Mouse (Mus musculus) MEL (cell line): ENCODE measurements around the gene Bach2. TPM values are rescaled to one million over a fixed set of nuclear protein-coding genes. Genes with fewer than 3 reads are reported as not detected.

ENCODE experiments used
- DNase-seq: peaks from one replicate; pipeline ENCODE4 v3.0.0; 2011; ENCODE audit warnings: low read depth, low spot score
- H3K27ac ChIP-seq: 2 replicates; pipeline ENCODE4 v1.5.1; 2012; ENCODE audit warnings: low read depth, mild to moderate bottlenecking, control low read depth, low read length, moderate library complexity; ENCODE audit not compliant: control insufficient read depth
- H3K27me3 ChIP-seq, 2 experiments: fragments of 150-350 bp in 1 of 2; sonication (generic) in 1 of 2; 2 replicates each; pipeline ENCODE4 v1.6.1; 2012; ENCODE audit warnings: low read length in 2 of 2, mild to moderate bottlenecking in 2 of 2, improper control_type of control experiment in 1 of 2, moderate library complexity in 1 of 2; ENCODE audit not compliant: insufficient read depth in 2 of 2, control insufficient read depth in 1 of 2
- H3K36me3 ChIP-seq, 2 experiments: 2 replicates each; pipeline ENCODE4 v1.6.1; 2012 to 2014; ENCODE audit warnings: low read length in 2 of 2, improper control_type of control experiment in 1 of 2, inconsistent platforms in 1 of 2, mild to moderate bottlenecking in 1 of 2; ENCODE audit not compliant: insufficient read depth in 2 of 2, control insufficient read depth in 1 of 2
- H3K4me1 ChIP-seq, 2 experiments: fragments of 150-350 bp in 1 of 2; sonication (generic) in 1 of 2; 2 replicates each; pipeline ENCODE4 v1.6.1; 2012; ENCODE audit warnings: low read length in 2 of 2, improper control_type of control experiment in 1 of 2, mild to moderate bottlenecking in 1 of 2; ENCODE audit not compliant: insufficient read depth in 2 of 2, control insufficient read depth in 1 of 2
- H3K4me3 ChIP-seq, 2 experiments: fragments of 150-350 bp in 1 of 2; sonication (generic) in 1 of 2; 2 replicates each; pipeline ENCODE4 v1.5.1; 2012; ENCODE audit warnings: low read depth in 2 of 2, low read length in 2 of 2, mild to moderate bottlenecking in 2 of 2, moderate library complexity in 2 of 2, control low read depth in 1 of 2, improper control_type of control experiment in 1 of 2; ENCODE audit not compliant: control insufficient read depth in 1 of 2, insufficient read depth in 1 of 2
- H3K79me2 ChIP-seq: 2 replicates; pipeline ENCODE4 v1.6.1; 2012; ENCODE audit warnings: mild to moderate bottlenecking, low read length, moderate library complexity; ENCODE audit not compliant: control insufficient read depth, poor library complexity, insufficient read depth
- H3K9ac ChIP-seq: 2 replicates; pipeline ENCODE4 v1.6.1; 2012; ENCODE audit warnings: low read depth, mild to moderate bottlenecking, control low read depth, low read length, moderate library complexity; ENCODE audit not compliant: control insufficient read depth, poor library complexity, severe bottlenecking
- H3K9me3 ChIP-seq: fragments of 150-350 bp; sonication (generic); replicated peaks from 2 replicates; pipeline ENCODE4 v1.6.1; 2012; ENCODE audit warnings: mild to moderate bottlenecking, low read length, improper control_type of control experiment, moderate library complexity; ENCODE audit not compliant: insufficient read depth
- BHLHE40 ChIP-seq: IDR thresholded peaks from 2 replicates; pipeline ENCODE4 v1.6.1; 2012; ENCODE audit warnings: low read depth, mild to moderate bottlenecking, inconsistent platforms, low read length, improper control_type of control experiment, borderline replicate concordance
- CHD1 ChIP-seq: IDR thresholded peaks from 2 replicates; pipeline ENCODE4 v1.6.1; 2012; ENCODE audit warnings: low read depth, mild to moderate bottlenecking, inconsistent platforms, low read length, improper control_type of control experiment
- CTCF ChIP-seq, 3 experiments: IDR thresholded peaks in 2 of 3; conservative IDR thresholded peaks in 1 of 3; 2 replicates each; pipeline ENCODE4 v1.5.1; 2011 to 2012; ENCODE audit warnings: low read length in 3 of 3, low read depth in 2 of 3, mild to moderate bottlenecking in 2 of 3, improper control_type of control experiment in 1 of 3, inconsistent platforms in 1 of 3, mixed read lengths in 1 of 3, moderate library complexity in 1 of 3; ENCODE audit not compliant: control insufficient read depth in 1 of 3, insufficient read depth in 1 of 3, poor library complexity in 1 of 3, severe bottlenecking in 1 of 3
- ELF1 ChIP-seq: IDR thresholded peaks from 2 replicates; pipeline ENCODE4 v1.6.1; 2014; ENCODE audit warnings: low read depth, mild to moderate bottlenecking, inconsistent platforms, low read length, improper control_type of control experiment, moderate library complexity
- EP300 ChIP-seq, 2 experiments: IDR thresholded peaks; 2 replicates each; pipeline ENCODE4 v1.6.1; 2011; ENCODE audit warnings: improper control_type of control experiment in 2 of 2, low read length in 2 of 2, low read depth in 1 of 2, mild to moderate bottlenecking in 1 of 2
- ETS1 ChIP-seq: IDR thresholded peaks from 2 replicates; pipeline ENCODE4 v1.6.1; 2012; ENCODE audit warnings: low read depth, mild to moderate bottlenecking, inconsistent platforms, low read length, improper control_type of control experiment, moderate library complexity
- GATA1 ChIP-seq: IDR thresholded peaks from 2 replicates; pipeline ENCODE4 v1.6.1; 2011; ENCODE audit warnings: low read depth, low read length, improper control_type of control experiment
- HCFC1 ChIP-seq: IDR thresholded peaks from 2 replicates; pipeline ENCODE4 v1.6.1; 2012; ENCODE audit warnings: low read depth, mild to moderate bottlenecking, inconsistent platforms, low read length, improper control_type of control experiment, moderate library complexity
- JUND ChIP-seq: IDR thresholded peaks from 2 replicates; pipeline ENCODE4 v1.6.1; 2011; ENCODE audit warnings: low read depth, mild to moderate bottlenecking, improper control_type of control experiment, low read length
- KAT2A ChIP-seq: conservative IDR thresholded peaks from 2 replicates; pipeline ENCODE4 v1.6.1; 2012; ENCODE audit warnings: low read depth, low read length, improper control_type of control experiment, inconsistent platforms
- MEF2A ChIP-seq: IDR thresholded peaks from 2 replicates; pipeline ENCODE4 v1.6.1; 2014; ENCODE audit warnings: low read depth, mild to moderate bottlenecking, inconsistent platforms, low read length, improper control_type of control experiment; ENCODE audit not compliant: poor library complexity, insufficient replicate concordance, severe bottlenecking; ENCODE audit errors: extremely low read depth
- MXI1 ChIP-seq: IDR thresholded peaks from 2 replicates; pipeline ENCODE4 v1.6.1; 2011; ENCODE audit warnings: mild to moderate bottlenecking, low read depth, low read length, improper control_type of control experiment
- MYB ChIP-seq: IDR thresholded peaks from 2 replicates; pipeline ENCODE4 v1.6.1; 2011; ENCODE audit warnings: mild to moderate bottlenecking, low read depth, low read length, improper control_type of control experiment
- NELFE ChIP-seq: IDR thresholded peaks from 2 replicates; pipeline ENCODE4 v1.6.1; 2011; ENCODE audit warnings: low read depth, low read length, improper control_type of control experiment
- POLR2AphosphoS2 ChIP-seq: IDR thresholded peaks from 2 replicates; pipeline ENCODE4 v1.6.1; 2011; ENCODE audit warnings: low read length, improper control_type of control experiment
- POLR2AphosphoS5 ChIP-seq: IDR thresholded peaks from 2 replicates; pipeline ENCODE4 v1.6.1; 2012; ENCODE audit warnings: low read depth, borderline replicate concordance, mild to moderate bottlenecking, inconsistent platforms, low read length, moderate library complexity, mixed read lengths
- RCOR1 ChIP-seq: IDR thresholded peaks from 2 replicates; pipeline ENCODE4 v1.6.1; 2012; ENCODE audit warnings: low read depth, mild to moderate bottlenecking, inconsistent platforms, low read length, improper control_type of control experiment
- SIN3A ChIP-seq: IDR thresholded peaks from 2 replicates; pipeline ENCODE4 v1.6.1; 2012; ENCODE audit warnings: low read length, improper control_type of control experiment, inconsistent platforms
- SMC3 ChIP-seq: IDR thresholded peaks from 2 replicates; pipeline ENCODE4 v1.6.1; 2011; ENCODE audit warnings: low read depth, low read length, improper control_type of control experiment
- TCF12 ChIP-seq: IDR thresholded peaks from 2 replicates; pipeline ENCODE4 v1.6.1; 2014; ENCODE audit warnings: low read depth, mild to moderate bottlenecking, inconsistent platforms, low read length, improper control_type of control experiment, moderate library complexity
- UBTF ChIP-seq: IDR thresholded peaks from 2 replicates; pipeline ENCODE4 v1.6.1; 2012; ENCODE audit warnings: low read depth, mild to moderate bottlenecking, inconsistent platforms, low read length, improper control_type of control experiment, moderate library complexity, borderline replicate concordance; ENCODE audit not compliant: insufficient read depth
- USF1 ChIP-seq: IDR thresholded peaks from 2 replicates; pipeline ENCODE4 v1.6.1; 2014; ENCODE audit warnings: low read depth, mild to moderate bottlenecking, inconsistent platforms, low read length, improper control_type of control experiment, moderate library complexity
- ZKSCAN1 ChIP-seq: IDR thresholded peaks from 2 replicates; pipeline ENCODE4 v1.6.1; 2012; ENCODE audit warnings: low read depth, mild to moderate bottlenecking, inconsistent platforms, low read length, improper control_type of control experiment, moderate library complexity
- ZMIZ1 ChIP-seq: IDR thresholded peaks from 2 replicates; pipeline ENCODE4 v1.6.1; 2012; ENCODE audit warnings: low read depth, mild to moderate bottlenecking, inconsistent platforms, low read length, improper control_type of control experiment, moderate library complexity
- polyA plus RNA-seq, 2 experiments: library from polyadenylated mRNA; stranded (reverse) in 1 of 2; unstranded in 1 of 2; fragments of >175 nt in 1 of 2; fragments of >200 nt in 1 of 2; gene quantifications; 2 replicates each; pipeline versions ENCODE4 v1.2.1 to v1.2.4; 2012; ENCODE audit warnings: low replicate concordance in 2 of 2, low read depth in 1 of 2; ENCODE audit not compliant: insufficient read length in 2 of 2, insufficient read depth in 1 of 2, missing spikeins in 1 of 2
- total RNA-seq: library from RNA; depleted of rRNA; stranded (reverse); fragments of 300-350 nt; gene quantifications from 2 replicates; pipeline ENCODE4 v1.2.3, GENCODE M21; 2012; rRNA removed

The Bach2 gene
- total RNA-seq (not detected in 2 replicates), polyA plus RNA-seq (under 1 TPM in 1 of 2 experiments, not detected in 1; 0.04 TPM)

DNA sequence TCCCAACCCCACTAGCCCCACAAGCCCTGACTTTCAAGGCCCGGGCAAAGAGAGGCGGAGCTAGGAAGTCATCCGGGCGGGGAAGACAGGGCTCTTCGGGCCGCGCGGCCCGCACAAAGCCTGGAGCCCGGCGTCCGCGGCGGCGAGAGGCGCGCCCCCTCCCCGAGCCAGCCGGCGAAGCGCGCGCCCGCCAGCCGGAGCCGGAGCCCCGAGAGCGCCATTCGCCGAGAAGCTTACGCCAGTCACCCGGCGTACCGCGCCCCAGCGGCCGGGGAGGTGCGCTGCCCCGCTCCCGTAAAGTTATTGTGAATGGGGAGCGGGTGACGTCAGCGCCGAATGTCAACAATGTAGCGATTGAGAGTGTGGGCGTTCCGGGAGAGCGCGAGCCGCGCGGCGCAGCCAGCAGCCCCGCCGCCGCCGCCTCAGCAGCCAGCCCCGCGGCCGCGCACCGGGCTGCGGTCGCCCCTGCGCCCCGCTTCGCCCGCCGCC, at the start of gene Bach2:
Bach2 (plus strand) TSS at position 439 of the 489 bp plus-strand sequence.
- no peaks in the 10 kb centered on the region for H3K36me3 ChIP-seq
- H3K27ac ChIP-seq, result no peak within 1 kb of the TSS
- peak within 1 kb of the TSS; percentile 32 for H3K9ac ChIP-seq
- peak; percentile 73 for DNase-seq
- no peak for TF ChIP-seq CTCF (IDR thresholded peaks at IDR 0.05 in 2 of 3, conservative IDR thresholded peaks at IDR 0.05 in 1 of 3; ENCODE audit: control insufficient read depth in 1 of 3, insufficient read depth in 1 of 3, low read depth in 2 of 3, low read length in 3 of 3, poor library complexity in 1 of 3, severe bottlenecking in 1 of 3)
- no peak for TF ChIP-seq ZMIZ1
- TF ChIP-seq EP300 (IDR thresholded peaks at IDR 0.05; ENCODE audit: low read depth in 1 of 2, low read length in 2 of 2), result no peak
- TF ChIP-seq KAT2A, result no peak
- no peak for TF ChIP-seq POLR2AphosphoS2
- no peak for TF ChIP-seq NELFE
- no peak for TF ChIP-seq POLR2AphosphoS5
- TF ChIP-seq, all 39 proteins: peak for 0
- Histone ChIP-seq H3K79me2 (no peaks in the 10 kb centered on the region), H3K9me3 (no peaks in the 10 kb centered on the region), H3K4me3 (peak within 1 kb of the TSS in 1 of 2 experiments; percentile 62; a peak in 2 of 4 replicates), H3K4me1 (no peaks in the 10 kb centered on the region), H3K27me3 (peaks cover 18 to 43% of the 10 kb centered on the region in 2 experiments)

DNA sequence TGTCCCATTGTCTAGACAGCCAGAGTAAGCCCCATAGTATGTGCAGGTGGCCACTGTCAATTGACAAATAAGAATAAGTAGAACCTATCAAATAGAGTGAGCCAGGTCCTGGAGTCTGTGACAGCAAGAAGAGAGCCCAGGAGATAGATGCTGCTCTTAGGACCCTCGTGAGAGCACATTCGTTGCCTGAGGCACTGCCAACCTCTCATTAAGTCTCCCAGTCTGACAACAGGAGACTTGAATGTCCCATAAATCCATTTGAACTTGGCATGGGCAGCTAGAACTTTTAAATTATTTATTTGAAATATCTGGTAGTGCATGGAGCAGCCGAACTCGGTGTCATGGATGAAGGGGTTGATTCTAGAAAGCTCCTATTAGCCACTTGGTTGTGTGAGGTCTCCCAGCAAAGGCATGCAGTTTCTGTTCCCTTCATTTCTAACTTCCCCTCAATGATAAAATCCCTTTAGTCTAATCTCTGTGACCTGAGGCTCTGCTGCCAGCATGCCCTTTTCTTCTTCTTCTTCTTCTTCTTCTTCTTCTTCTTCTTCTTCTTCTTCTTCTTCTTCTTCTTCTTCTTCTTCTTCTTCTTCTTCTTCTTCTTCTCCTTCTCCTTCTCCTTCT, 49.1 kb upstream of the Bach2 start:
- Histone ChIP-seq H3K79me2 (no peaks in the 10 kb centered on the region), H3K4me1 (peaks cover 7 to 13% of the 10 kb centered on the region in 2 experiments; a peak in 3 of 4 replicates), H3K27ac (no peak overlapping the region; the same call in 1 of the 2 replicates), H3K9me3 (no peaks in the 10 kb centered on the region), H3K4me3 (no peak overlapping the region), H3K27me3 (peaks cover 0 to 2% of the 10 kb centered on the region in 2 experiments; a peak in 1 of 4 replicates), H3K9ac (no peak overlapping the region), H3K36me3 (peaks cover 0 to 12% of the 10 kb centered on the region in 2 experiments; a peak in 2 of 4 replicates)
- DNase-seq, result peak; percentile 39
- no peak for TF ChIP-seq ETS1
- TF ChIP-seq MEF2A, result no peak
- TF ChIP-seq UBTF, result no peak
- TF ChIP-seq RCOR1, result no peak
- TF ChIP-seq CTCF (IDR thresholded peaks at IDR 0.05 in 2 of 3, conservative IDR thresholded peaks at IDR 0.05 in 1 of 3; ENCODE audit: control insufficient read depth in 1 of 3, insufficient read depth in 1 of 3, low read depth in 2 of 3, low read length in 3 of 3, poor library complexity in 1 of 3, severe bottlenecking in 1 of 3), result no peak
- no peak for TF ChIP-seq MXI1
- TF ChIP-seq BHLHE40, result no peak
- no peak for TF ChIP-seq GATA1
- no peak for TF ChIP-seq MYB
- no peak for TF ChIP-seq USF1
- no peak for TF ChIP-seq SIN3A
- TF ChIP-seq TCF12, result no peak
- no peak for TF ChIP-seq SMC3
- no peak for TF ChIP-seq HCFC1
- no peak for TF ChIP-seq ELF1
- no peak for TF ChIP-seq CHD1
- TF ChIP-seq JUND, result no peak
- TF ChIP-seq ZKSCAN1, result no peak
